Mouse (Mus musculus) spleen, adult 2 months (tissue): ENCODE results near the gene Selenoh.

Source experiments
- CTCF ChIP-seq: fragments of 200-500 bp; IDR thresholded peaks from 2 replicates; pipeline ENCODE4 v1.5.1; 2011; ENCODE audit warnings: mild to moderate bottlenecking, inconsistent platforms; ENCODE audit not compliant: insufficient read depth, insufficient read length, insufficient replicate concordance; ENCODE audit errors: extremely low read depth
- POLR2A ChIP-seq: fragments of 200-500 bp; IDR thresholded peaks from 2 replicates; pipeline ENCODE4 v1.6.1; 2011; ENCODE audit warnings: low read depth, low read length, inconsistent platforms

- TF ChIP-seq POLR2A (no peak), CTCF (no peak)
Measured at GRCm38 (mm10) chr2:84714422-84714810, 43.8 kb upstream of the Selenoh start.
